Mouse (Mus musculus) urinary bladder, postnatal 36 days (tissue): ENCODE data around the gene Kdr.

ENCODE experiments used
- DNase-seq, 2 experiments: peaks; one replicate each; pipeline ENCODE4 v3.0.0; 2022; ENCODE audit warnings: low spot score in 2 of 2, mixed read lengths in 1 of 2

Kdr gene

GRCm38 (mm10) chr5:75978374-75979100, at the start of gene Kdr:
TSS of gene Kdr (minus strand) at chr5:75978458.
- DNase-seq: peak; percentile 30 to 64

- DNase-seq: no peak
Measured at GRCm38 (mm10) chr5:76026805-76027204, 48.5 kb upstream of the Kdr start.

DNA sequence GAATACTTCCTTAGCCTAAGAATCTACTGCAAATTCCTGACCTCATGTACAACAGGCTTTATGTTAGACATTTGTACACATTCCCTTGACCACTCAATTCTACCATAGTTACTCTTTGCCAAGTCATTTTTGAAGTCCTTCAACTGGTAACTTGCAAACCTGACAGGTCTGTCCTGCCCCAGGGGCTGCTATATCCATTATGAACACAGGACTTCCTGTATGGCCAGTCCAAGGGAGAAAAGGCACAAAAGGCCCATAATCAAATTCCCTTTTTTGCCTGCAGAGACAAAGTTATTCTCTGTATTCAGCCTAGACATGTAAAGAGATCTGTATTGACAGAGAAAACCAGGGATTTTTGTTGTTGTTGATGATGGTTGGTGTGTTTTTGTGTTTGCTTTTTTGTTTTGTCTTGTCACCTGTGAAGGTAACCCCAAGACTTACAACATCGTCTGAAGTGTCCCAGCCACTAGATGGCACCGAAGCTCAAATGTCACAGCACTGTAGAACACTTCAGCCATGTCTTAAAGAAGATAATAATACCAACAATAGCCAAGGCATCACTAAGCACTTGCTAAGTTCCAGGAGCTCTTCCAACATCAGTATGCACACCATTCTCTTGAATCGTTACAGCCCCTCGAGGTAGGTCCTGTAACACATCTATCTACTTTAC, 47.9 kb upstream of the Kdr start:
- DNase-seq: no peak

DNA sequence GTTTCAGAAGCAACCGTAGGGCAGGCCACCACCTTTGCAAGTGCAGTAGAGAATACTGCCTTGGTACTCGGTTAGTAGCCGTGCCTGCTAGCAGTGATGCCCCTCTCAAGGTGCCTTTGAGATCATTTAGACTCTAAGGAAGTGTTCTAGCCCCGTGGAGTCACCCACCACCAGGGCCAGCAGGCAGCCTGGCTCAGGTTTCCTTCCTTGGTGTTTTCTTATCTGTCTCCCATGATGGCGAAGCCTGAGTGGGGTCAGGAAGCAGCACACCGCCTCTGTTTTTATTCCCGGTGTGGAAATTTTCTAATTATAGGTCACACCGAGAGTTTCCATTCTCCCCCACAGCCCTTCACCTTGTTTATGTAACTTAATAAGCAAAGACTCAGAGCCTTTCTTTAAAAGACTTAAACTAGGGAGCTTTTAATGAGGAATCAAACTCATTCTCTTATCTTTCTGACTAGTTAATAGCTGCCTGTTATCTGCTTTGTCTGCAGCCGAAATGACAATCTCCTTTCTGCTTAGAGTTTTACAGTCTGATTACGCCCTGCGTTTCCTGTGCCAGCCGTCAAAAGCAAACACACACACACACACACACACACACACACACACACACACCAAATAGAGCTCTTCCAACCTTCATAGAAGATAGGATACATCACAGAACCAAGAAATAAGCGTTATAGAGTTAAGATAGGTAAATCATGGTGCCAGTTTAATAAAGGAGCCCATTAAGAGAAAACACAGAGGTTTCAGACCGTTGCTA, 44.9 kb upstream of the Kdr start:
- DNase-seq: no peak

GRCm38 (mm10) chr5:76022436-76022835, 44.2 kb upstream of the Kdr start:
- DNase-seq: no peak

DNA sequence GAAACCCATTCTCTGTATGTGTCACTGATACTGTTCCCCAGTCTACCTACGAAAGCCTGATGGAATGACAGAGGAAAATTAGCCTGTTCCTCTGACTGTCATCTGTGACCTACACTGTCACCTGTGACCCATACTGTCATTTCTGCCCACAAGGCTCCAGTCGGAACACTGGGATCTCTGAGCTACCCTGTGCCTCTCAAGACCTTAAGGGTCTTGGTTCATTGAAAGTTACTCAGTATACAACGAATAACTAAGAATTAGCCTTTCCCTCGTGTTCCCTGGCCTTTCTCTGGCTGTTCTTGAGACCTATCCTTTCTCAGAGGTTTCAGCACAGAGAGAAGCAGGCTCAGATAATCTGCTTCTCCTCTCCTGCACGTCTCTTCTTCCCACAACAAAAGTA, 40.1 kb upstream of the Kdr start:
- DNase-seq: no peak

- DNase-seq: no peak
Measured at GRCm38 (mm10) chr5:76016086-76016485, 37.8 kb upstream of the Kdr start.

DNA sequence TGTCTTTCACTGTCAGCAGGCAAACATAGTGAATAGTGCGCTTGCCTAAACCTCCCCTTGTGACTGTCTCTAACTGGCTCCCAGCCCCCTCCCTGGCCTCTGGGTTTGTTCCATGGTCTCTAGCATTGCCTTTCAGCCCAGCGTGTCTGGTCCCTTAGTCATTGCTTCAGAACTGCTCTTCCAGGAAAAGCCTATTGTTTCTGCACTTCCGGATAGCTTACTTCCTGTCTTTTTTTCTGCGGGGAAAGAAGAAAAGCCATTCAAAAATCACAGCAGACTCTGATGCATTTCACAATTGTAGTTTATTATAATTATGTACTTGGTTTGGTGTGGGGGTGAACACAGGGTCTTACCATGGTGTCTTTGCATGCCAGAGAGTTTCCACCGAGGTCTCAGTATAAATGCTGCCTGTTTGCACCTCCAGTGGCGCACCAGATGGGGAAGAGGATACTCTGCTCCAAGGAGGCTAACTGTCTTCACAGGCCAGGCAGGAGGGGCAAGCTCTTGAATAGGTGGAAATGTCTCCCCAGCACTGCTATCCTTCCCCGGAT, 35.7 kb upstream of the Kdr start:
- DNase-seq: no peak

GRCm38 (mm10) chr5:76006403-76006802, 28.1 kb upstream of the Kdr start:
- no peak for DNase-seq

DNA sequence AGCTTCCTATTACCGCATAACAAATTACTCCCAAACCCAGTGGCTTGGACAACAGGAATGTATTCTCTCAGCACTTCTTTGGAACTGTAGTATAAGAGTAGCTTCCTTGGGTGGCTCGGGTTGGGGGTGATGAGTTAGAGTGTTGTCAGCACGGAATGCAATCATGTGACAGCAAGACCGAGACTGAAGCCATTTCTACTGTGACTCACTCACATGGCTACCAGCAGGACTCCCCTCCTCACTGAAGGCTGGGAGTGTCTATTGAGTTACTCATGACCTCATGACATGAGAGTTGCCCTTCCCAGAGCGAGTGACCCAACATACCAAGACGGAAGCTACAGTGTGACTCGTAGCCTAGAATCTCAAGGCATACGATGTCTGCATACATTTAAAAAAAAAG, 12.0 kb upstream of the Kdr start:
- no peak for DNase-seq

- DNase-seq: no peak
Measured at GRCm38 (mm10) chr5:75987530-75987929, 9.3 kb upstream of the Kdr start.

DNA sequence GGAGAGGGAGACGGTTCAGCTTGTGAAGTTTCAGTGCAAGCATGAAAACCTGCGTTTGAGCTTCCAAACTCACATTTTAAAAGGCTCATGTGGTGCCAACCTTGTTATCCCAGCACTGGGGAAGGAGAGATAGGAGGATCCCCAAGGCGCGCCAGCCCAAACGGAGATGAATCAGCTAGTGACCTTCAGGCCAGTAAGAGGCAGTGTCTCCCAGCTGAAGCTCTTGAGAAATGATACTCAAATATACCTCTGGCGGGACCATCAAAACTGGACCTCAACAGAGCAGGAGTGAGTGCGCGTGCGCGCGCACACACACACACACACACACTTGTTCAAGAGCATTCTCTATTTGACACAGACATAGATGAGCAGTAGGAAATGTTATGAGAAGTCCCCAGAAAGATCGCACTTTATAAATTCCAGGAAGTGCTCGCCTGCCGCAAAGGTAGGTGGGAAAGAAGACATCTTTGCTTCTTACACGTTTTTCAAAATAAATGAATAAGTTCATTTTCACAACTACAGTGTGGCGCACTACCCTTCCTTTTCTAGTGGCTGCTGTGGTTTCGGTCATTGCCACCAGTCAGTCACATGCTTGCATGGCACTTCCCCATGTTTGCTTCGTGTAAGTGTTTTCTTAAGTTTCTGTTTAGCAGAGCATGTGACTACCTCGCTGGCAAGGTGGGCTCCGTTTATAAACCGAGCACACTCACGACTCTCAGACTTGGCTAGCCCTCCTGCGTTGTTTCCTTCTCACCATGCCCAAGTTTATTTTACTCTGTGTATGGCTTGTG, 2.5 kb upstream of the Kdr start:
- no peak for DNase-seq

GRCm38 (mm10) chr5:75979108-75979507, 850 bp upstream of the Kdr start:
- no peak for DNase-seq

- no peak for DNase-seq
Measured at GRCm38 (mm10) chr5:75977441-75978373, 551 bp downstream of the Kdr start.

DNA sequence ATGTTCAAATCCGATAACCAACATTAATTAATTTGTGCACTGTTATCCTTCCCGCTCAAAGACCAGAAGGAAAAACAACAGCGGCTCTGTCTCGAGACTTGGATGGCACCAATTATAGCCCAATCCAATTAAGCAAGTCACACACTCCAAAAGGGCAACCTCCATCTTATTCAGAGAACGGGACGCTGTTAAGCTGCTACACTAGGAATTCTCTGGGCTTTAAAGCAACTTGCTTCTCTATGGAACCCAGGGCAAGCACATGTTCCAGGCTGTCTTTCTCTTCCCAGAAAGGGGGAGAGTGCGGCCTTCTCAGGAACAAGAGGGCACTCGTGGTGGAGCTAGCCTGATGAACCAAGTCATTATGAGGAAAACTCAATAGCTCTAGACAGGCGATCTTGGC, 1.6 kb downstream of the Kdr start:
- no peak for DNase-seq

DNA sequence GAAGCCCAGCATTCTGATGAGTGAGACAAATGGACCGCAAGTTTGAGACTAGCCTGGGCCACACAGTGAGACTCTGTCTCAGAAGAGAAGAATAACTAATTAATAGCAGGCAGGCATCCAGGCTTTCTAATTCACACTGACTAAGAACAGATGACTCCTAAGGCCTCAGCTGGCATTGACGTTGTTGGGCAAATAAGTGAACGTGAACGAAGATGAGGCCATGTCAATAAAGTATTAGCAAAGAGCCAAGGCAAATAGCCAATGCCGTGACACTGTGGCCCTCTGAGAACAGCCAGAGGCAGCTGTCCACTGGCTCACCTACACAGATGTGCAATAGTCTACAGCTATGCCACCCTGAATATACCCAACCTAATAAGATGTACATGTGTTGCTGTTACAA, 2.9 kb downstream of the Kdr start:
- DNase-seq: no peak

DNA sequence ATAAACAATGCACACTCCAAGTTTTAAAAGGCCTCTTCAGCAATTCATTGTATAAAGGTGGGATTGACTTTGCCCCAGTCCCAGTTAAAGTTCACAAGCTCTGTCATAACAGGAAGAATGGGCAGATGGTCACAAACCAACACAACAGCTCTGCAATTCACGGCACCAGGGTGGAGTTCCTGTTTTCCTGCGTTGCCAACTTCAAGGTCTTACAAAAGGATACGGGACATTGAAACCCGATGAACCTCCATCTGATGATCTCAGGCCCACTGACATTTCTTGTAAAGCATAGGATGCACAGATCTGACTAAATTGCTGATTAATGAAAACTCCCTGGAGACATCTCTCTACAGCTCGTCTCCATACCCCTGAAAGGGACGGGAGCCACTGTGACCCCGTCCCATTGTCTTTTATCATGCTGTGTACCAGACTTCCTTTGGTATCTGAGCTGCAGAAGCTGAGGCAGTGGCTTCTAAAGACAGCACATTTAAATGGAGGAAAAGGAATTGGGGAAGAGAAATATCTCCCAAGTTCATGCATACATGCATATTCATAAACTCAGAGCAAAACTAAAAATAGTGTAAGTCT, 3.6 kb downstream of the Kdr start:
- no peak for DNase-seq

DNA sequence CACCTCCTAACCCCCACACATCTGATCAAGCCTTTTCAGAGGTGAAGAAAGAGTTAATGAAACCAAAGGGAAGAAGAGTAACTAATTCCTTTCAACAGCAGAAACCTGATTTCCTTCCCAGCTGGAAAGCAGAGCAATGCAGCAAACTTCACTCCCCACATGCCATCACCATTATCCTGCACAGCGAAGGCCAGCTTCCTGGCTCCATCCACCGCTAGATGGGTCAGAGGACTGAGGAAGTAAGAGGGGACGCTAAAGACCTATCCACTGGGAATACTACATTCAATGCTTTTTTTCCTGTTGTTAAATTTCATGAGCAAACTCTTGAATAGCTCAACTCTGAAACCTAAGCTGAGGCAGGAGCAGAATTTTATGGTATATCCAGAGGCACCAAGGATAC, 8.4 kb downstream of the Kdr start:
- no peak for DNase-seq

- no peak for DNase-seq
Measured at GRCm38 (mm10) chr5:75962558-75962957, 15.7 kb downstream of the Kdr start.
